Mouse (Mus musculus) heart, postnatal 0 days (tissue): ENCODE data around the gene Kcnk1. TPM values are rescaled to one million over a fixed set of nuclear protein-coding genes. Genes with fewer than 3 reads are reported as not detected.

Experiments
- ATAC-seq: fragments of 200-750 bp; cut with Nextera tagmentation; 2 replicates; pipeline ENCODE4 v1.8.0; 2017; ENCODE audit warnings: low read depth, moderate number of reproducible peaks, moderate library complexity; ENCODE audit not compliant: insufficient read depth
- DNase-seq: peaks from one replicate; pipeline ENCODE4 v3.0.0-alpha.2; 2016; ENCODE audit warnings: low spot score
- H3K27ac ChIP-seq: fragments of 300-500 bp; sonication (generic); 2 replicates; pipeline ENCODE4 v1.5.1; 2014; ENCODE audit warnings: low read depth, mild to moderate bottlenecking
- H3K27me3 ChIP-seq: fragments of 300-500 bp; sonication (generic); 2 replicates; pipeline ENCODE4 v1.6.1; 2014; ENCODE audit warnings: low read length, mixed read lengths; ENCODE audit not compliant: control insufficient read depth, insufficient read depth
- H3K36me3 ChIP-seq: fragments of 300-500 bp; sonication (generic); replicated peaks from 2 replicates; pipeline ENCODE4 v1.6.1; 2014; ENCODE audit warnings: low read length, mixed read lengths; ENCODE audit not compliant: control insufficient read depth, insufficient read depth
- H3K4me1 ChIP-seq: fragments of 300-500 bp; sonication (generic); 2 replicates; pipeline ENCODE4 v1.6.1; 2014; ENCODE audit warnings: antibody characterized with exemption; ENCODE audit not compliant: control insufficient read depth, insufficient read depth
- H3K4me2 ChIP-seq: fragments of 300-500 bp; sonication (generic); 2 replicates; pipeline ENCODE4 v1.6.1; 2014; ENCODE audit warnings: low read depth, mild to moderate bottlenecking, low read length, moderate library complexity
- H3K4me3 ChIP-seq: fragments of 300-500 bp; sonication (generic); 2 replicates; pipeline ENCODE4 v1.5.1; 2014; ENCODE audit warnings: low read depth, low read length
- H3K9ac ChIP-seq: fragments of 300-500 bp; sonication (generic); replicated peaks from 2 replicates; pipeline ENCODE4 v1.6.1; 2014; ENCODE audit warnings: low read depth, low read length, mixed read lengths
- H3K9me3 ChIP-seq: fragments of 300-500 bp; sonication (generic); replicated peaks from 2 replicates; pipeline ENCODE4 v1.6.1; 2016; ENCODE audit warnings: low read length; ENCODE audit not compliant: control insufficient read depth
- CTCF ChIP-seq: IDR thresholded peaks from 2 replicates; pipeline ENCODE4 v1.5.1; 2016; ENCODE audit warnings: antibody characterized with exemption, control low read depth, low read depth
- EP300 ChIP-seq: IDR thresholded peaks from 2 replicates; pipeline ENCODE4 v1.6.1; 2016; ENCODE audit warnings: antibody characterized with exemption, low read depth
- WGBS: fragments of 180-500 bp; shearing (Covaris S2); extraction: QIAGEN DNeasy Blood & Tissue Kit; methylation state at CpG from one replicate; pipeline ENCODE4 v1.1.7; 2014; 5-methylcytosine and 5-hydroxymethylcytosine counted together
- polyA plus RNA-seq: library from polyadenylated mRNA; unstranded; fragments of >200 nt; fragmentation: Nextera tagmentation; extraction: Ambion mirVana; gene quantifications from 2 replicates; pipeline ENCODE4 v1.2.1, GENCODE M21; 2015
- total RNA-seq: library from RNA; depleted of rRNA; stranded (reverse); fragments of >200 nt; gene quantifications from 2 replicates; pipeline ENCODE4 v1.2.3, GENCODE M21; 2014; ENCODE audit warnings: low replicate concordance

Gene Kcnk1
- total and polyA plus RNA-seq, 2 experiments from 2014 or later: 0.55 to 10.5 TPM

GRCm38 (mm10) chr8:125957226-125957993 is 37.6 kb upstream of the Kcnk1 start:
- WGBS: 65% methylated on average over 13 of the region's 13 CpGs
- Histone ChIP-seq H3K4me3 (no peak overlapping the region), H3K4me2 (no peak overlapping the region), H3K36me3 (no peaks in the 10 kb centered on the region), H3K9ac (no peak overlapping the region), H3K4me1 (no peaks in the 10 kb centered on the region), H3K9me3 (no peaks in the 10 kb centered on the region), H3K27me3 (no peaks in the 10 kb centered on the region), H3K27ac (no peak overlapping the region)
- no peak for TF ChIP-seq EP300
- TF ChIP-seq CTCF: no peak
- no peak for ATAC-seq
- no peak for DNase-seq

GRCm38 (mm10) chr8:125957994-125958368 is 37.0 kb upstream of the Kcnk1 start:
- ATAC-seq: no peak

GRCm38 (mm10) chr8:125959363-125959771 is 35.6 kb upstream of the Kcnk1 start:
- Histone ChIP-seq H3K36me3 (no peaks in the 10 kb centered on the region), H3K4me3 (no peak overlapping the region), H3K27ac (no peak overlapping the region), H3K9ac (no peak overlapping the region), H3K9me3 (no peaks in the 10 kb centered on the region), H3K4me2 (no peak overlapping the region), H3K27me3 (peaks cover 6% of the 10 kb centered on the region), H3K4me1 (no peaks in the 10 kb centered on the region)
- no peak for ATAC-seq
- WGBS: 29% methylated on average over 4 of the region's 4 CpGs
- no peak for TF ChIP-seq EP300
- no peak for TF ChIP-seq CTCF
- DNase-seq: no peak

More at GRCm38 (mm10) chr8:125957994-125958368, 37.0 kb upstream of the Kcnk1 start:
- DNase-seq: no peak
- no peak overlapping the region for H3K4me2 ChIP-seq
- no peak overlapping the region for H3K4me3 ChIP-seq
- no peaks in the 10 kb centered on the region for H3K36me3 ChIP-seq
- no peak overlapping the region for H3K9ac ChIP-seq
- TF ChIP-seq CTCF: no peak
- no peak for TF ChIP-seq EP300
- H3K4me1 ChIP-seq: no peaks in the 10 kb centered on the region
- H3K27me3 ChIP-seq: peaks cover 2% of the 10 kb centered on the region
- no peaks in the 10 kb centered on the region for H3K9me3 ChIP-seq
- no peak overlapping the region for H3K27ac ChIP-seq
- WGBS: 55% methylated on average over 1 of the region's 1 CpGs

GRCm38 (mm10) chr8:125960037-125960436 is 34.9 kb upstream of the Kcnk1 start:
- WGBS: 77% methylated on average over 8 of the region's 8 CpGs
- Histone ChIP-seq H3K9me3 (no peaks in the 10 kb centered on the region), H3K4me2 (no peak overlapping the region), H3K27ac (no peak overlapping the region), H3K4me3 (no peak overlapping the region), H3K36me3 (no peaks in the 10 kb centered on the region), H3K9ac (no peak overlapping the region), H3K27me3 (peaks cover 12% of the 10 kb centered on the region), H3K4me1 (no peaks in the 10 kb centered on the region)
- DNase-seq (no peak), ATAC-seq (no peak)
- no peak for TF ChIP-seq EP300

- no peak overlapping the region for H3K9ac ChIP-seq
- no peaks in the 10 kb centered on the region for H3K4me1 ChIP-seq
- H3K4me3 ChIP-seq: no peak overlapping the region
- 86% methylated on average over 6 of the region's 6 CpGs for WGBS
- peaks cover 13% of the 10 kb centered on the region for H3K27me3 ChIP-seq
- no peak overlapping the region for H3K4me2 ChIP-seq
- no peak for TF ChIP-seq EP300
- TF ChIP-seq CTCF: no peak
- no peaks in the 10 kb centered on the region for H3K9me3 ChIP-seq
- H3K27ac ChIP-seq: no peak overlapping the region
- DNase-seq (no peak), ATAC-seq (no peak)
- no peaks in the 10 kb centered on the region for H3K36me3 ChIP-seq
Observed at GRCm38 (mm10) chr8:125961790-125962189, 33.2 kb upstream of the Kcnk1 start.

- TF ChIP-seq CTCF (no peak), EP300 (no peak)
- WGBS: 1% methylated on average over 11 of the region's 11 CpGs
- H3K9ac ChIP-seq: no peak overlapping the region
- no peak for DNase-seq
- H3K36me3 ChIP-seq: no peaks in the 10 kb centered on the region
- H3K27ac ChIP-seq: no peak overlapping the region
- no peak for ATAC-seq
- peaks cover 13% of the 10 kb centered on the region for H3K27me3 ChIP-seq
- no peaks in the 10 kb centered on the region for H3K4me1 ChIP-seq
- H3K4me2 ChIP-seq: peak overlapping the region; percentile 40
- H3K4me3 ChIP-seq: peak overlapping the region; percentile 10
- no peaks in the 10 kb centered on the region for H3K9me3 ChIP-seq
Observed at GRCm38 (mm10) chr8:125963807-125964211, 31.2 kb upstream of the Kcnk1 start.
